Mouse (Mus musculus): ENCODE results near the gene Mamdc4. TPM values are rescaled to one million over a fixed set of nuclear protein-coding genes. Genes with fewer than 3 reads are reported as not detected.
A peak's percentile ranks its signal among the peaks of the same experiment; 100 is the strongest.

Mamdc4 gene
- polyA plus RNA-seq, 1 experiment = 0.36 TPM

- H3K27ac ChIP-seq (replicated peaks; ENCODE audit: low read depth, low read length) = peak overlapping the region; percentile 64
- H3K4me3 ChIP-seq (ENCODE audit: insufficient read depth, low read depth, low read length) = no peak overlapping the region
- H3K4me1 ChIP-seq (ENCODE audit: control insufficient read depth, insufficient read depth, insufficient read length, low read length) = peaks cover 12% of the 10 kb centered on the region
Observed at GRCm38 (mm10) chr2:25534178-25534865, 40.3 kb downstream of the Mamdc4 start.

GRCm38 (mm10) chr2:25533707-25534106, 40.9 kb downstream of the Mamdc4 start:
- Histone ChIP-seq H3K4me3 (ENCODE audit: insufficient read depth, low read depth, low read length) (no peak overlapping the region), H3K4me1 (ENCODE audit: control insufficient read depth, insufficient read depth, insufficient read length, low read length) (peaks cover 12% of the 10 kb centered on the region), H3K27ac (replicated peaks; ENCODE audit: low read depth, low read length) (peak overlapping the region; percentile 41)

GRCm38 (mm10) chr2:25526510-25527302, 47.9 kb downstream of the Mamdc4 start:
- Histone ChIP-seq H3K4me3 (ENCODE audit: insufficient read depth, low read depth, low read length) (no peak overlapping the region), H3K4me1 (ENCODE audit: control insufficient read depth, insufficient read depth, insufficient read length, low read length) (no peaks in the 10 kb centered on the region), H3K27ac (replicated peaks; ENCODE audit: low read depth, low read length) (no peak overlapping the region)

Other genes with a start within 250 kb of the Mamdc4 start
- gene Man1b1, start 242.5 kb downstream of the Mamdc4 start, polyA plus RNA-seq (2012; ENCODE audit: insufficient read depth, insufficient read length, missing spikeins) = 11.3 and 16.0 TPM in 2 replicates
- 11.1 and 15.0 TPM in 2 replicates for gene Dpp7, start 218.5 kb downstream of the Mamdc4 start, polyA plus RNA-seq (2012; ENCODE audit: insufficient read depth, insufficient read length, missing spikeins)
- gene Uap1l1, start 209.2 kb downstream of the Mamdc4 start, polyA plus RNA-seq (2012; ENCODE audit: insufficient read depth, insufficient read length, missing spikeins) = 6.1 and 9.1 TPM in 2 replicates
- gene Sapcd2, start 202.5 kb downstream of the Mamdc4 start, polyA plus RNA-seq (2012; ENCODE audit: insufficient read depth, insufficient read length, missing spikeins) = not detected in 2 replicates
- gene Entpd2, start 179.0 kb downstream of the Mamdc4 start, polyA plus RNA-seq (2012; ENCODE audit: insufficient read depth, insufficient read length, missing spikeins) = 11.3 and 18.4 TPM in 2 replicates
- 32.5 and 41.5 TPM in 2 replicates for gene Npdc1, start 175.5 kb downstream of the Mamdc4 start, polyA plus RNA-seq (2012; ENCODE audit: insufficient read depth, insufficient read length, missing spikeins)
- gene Fut7, start 151.6 kb downstream of the Mamdc4 start, polyA plus RNA-seq (2012; ENCODE audit: insufficient read depth, insufficient read length, missing spikeins) = not detected in 2 replicates
- gene Abca2, start 146.1 kb downstream of the Mamdc4 start, polyA plus RNA-seq (2012; ENCODE audit: insufficient read depth, insufficient read length, missing spikeins) = 30.0 and 52.4 TPM in 2 replicates
- gene Clic3, start 118.0 kb downstream of the Mamdc4 start, polyA plus RNA-seq (2012; ENCODE audit: insufficient read depth, insufficient read length, missing spikeins) = not detected in 2 replicates
- gene Paxx, start 113.8 kb downstream of the Mamdc4 start, polyA plus RNA-seq (2012; ENCODE audit: insufficient read depth, insufficient read length, missing spikeins) = 195 and 218 TPM in 2 replicates
- gene Ptgds, start 104.8 kb downstream of the Mamdc4 start, polyA plus RNA-seq (2012; ENCODE audit: insufficient read depth, insufficient read length, missing spikeins) = 15.2 and 46.8 TPM in 2 replicates
- not detected in 2 replicates for gene Lcn12, start 80.9 kb downstream of the Mamdc4 start, polyA plus RNA-seq (2012; ENCODE audit: insufficient read depth, insufficient read length, missing spikeins)
- gene Fbxw5, start 74.1 kb downstream of the Mamdc4 start, polyA plus RNA-seq (2012; ENCODE audit: insufficient read depth, insufficient read length, missing spikeins) = 41.1 and 47.3 TPM in 2 replicates
- 6.6 and 9.2 TPM in 2 replicates for gene C8g, start 73.1 kb downstream of the Mamdc4 start, polyA plus RNA-seq (2012; ENCODE audit: insufficient read depth, insufficient read length, missing spikeins)
- gene Traf2, start 27.9 kb downstream of the Mamdc4 start, polyA plus RNA-seq (2012; ENCODE audit: insufficient read depth, insufficient read length, missing spikeins) = 7.0 and 12.9 TPM in 2 replicates
- gene Edf1, start 17.0 kb downstream of the Mamdc4 start, polyA plus RNA-seq (2012; ENCODE audit: insufficient read depth, insufficient read length, missing spikeins) = 398 and 454 TPM in 2 replicates
- gene Phpt1, start 379 bp upstream of the Mamdc4 start, polyA plus RNA-seq (2012; ENCODE audit: insufficient read depth, insufficient read length, missing spikeins) = 70.7 and 86.8 TPM in 2 replicates
- 0.44 TPM in 1 of 2 replicates, not detected in the other for gene Ajm1, start 6.9 kb upstream of the Mamdc4 start, polyA plus RNA-seq (2012; ENCODE audit: insufficient read depth, insufficient read length, missing spikeins)
- 29.2 and 42.8 TPM in 2 replicates for gene Rabl6, start 33.7 kb upstream of the Mamdc4 start, polyA plus RNA-seq (2012; ENCODE audit: insufficient read depth, insufficient read length, missing spikeins)
- gene Ccdc183, start 42.8 kb upstream of the Mamdc4 start, polyA plus RNA-seq (2012; ENCODE audit: insufficient read depth, insufficient read length, missing spikeins) = not detected in 2 replicates
- 30.9 and 34.5 TPM in 2 replicates for gene Tmem141, start 47.2 kb upstream of the Mamdc4 start, polyA plus RNA-seq (2012; ENCODE audit: insufficient read depth, insufficient read length, missing spikeins)
- 6.3 and 7.8 TPM in 2 replicates for gene Fcna, start 53.2 kb upstream of the Mamdc4 start, polyA plus RNA-seq (2012; ENCODE audit: insufficient read depth, insufficient read length, missing spikeins)
- gene Lcn8, start 78.3 kb upstream of the Mamdc4 start, polyA plus RNA-seq (2012; ENCODE audit: insufficient read depth, insufficient read length, missing spikeins) = not detected in 2 replicates
- gene Lcn5, start 83.1 kb upstream of the Mamdc4 start, polyA plus RNA-seq (2012; ENCODE audit: insufficient read depth, insufficient read length, missing spikeins) = not detected in 2 replicates
- gene Lcn6, start 101.9 kb upstream of the Mamdc4 start, polyA plus RNA-seq (2012; ENCODE audit: insufficient read depth, insufficient read length, missing spikeins) = not detected in 2 replicates
- not detected in 2 replicates for gene Lcn10, start 107.9 kb upstream of the Mamdc4 start, polyA plus RNA-seq (2012; ENCODE audit: insufficient read depth, insufficient read length, missing spikeins)
- gene Obp2a, start 125.2 kb upstream of the Mamdc4 start, polyA plus RNA-seq (2012; ENCODE audit: insufficient read depth, insufficient read length, missing spikeins) = not detected in 2 replicates
- 20.2 and 26.5 TPM in 2 replicates for gene Bmyc, start 131.9 kb upstream of the Mamdc4 start, polyA plus RNA-seq (2012; ENCODE audit: insufficient read depth, insufficient read length, missing spikeins)
- not detected in 2 replicates for gene Obp2b, start 162.2 kb upstream of the Mamdc4 start, polyA plus RNA-seq (2012; ENCODE audit: insufficient read depth, insufficient read length, missing spikeins)
- not detected in 2 replicates for gene Lcn3, start 190.7 kb upstream of the Mamdc4 start, polyA plus RNA-seq (2012; ENCODE audit: insufficient read depth, insufficient read length, missing spikeins)
- not detected in 2 replicates for gene Lcn11, start 202.2 kb upstream of the Mamdc4 start, polyA plus RNA-seq (2012; ENCODE audit: insufficient read depth, insufficient read length, missing spikeins)
- gene Gm13539, start 207.4 kb upstream of the Mamdc4 start, polyA plus RNA-seq (2012; ENCODE audit: insufficient read depth, insufficient read length, missing spikeins) = not detected in 2 replicates
- not detected in 2 replicates for gene Glt6d1, start 241.0 kb upstream of the Mamdc4 start, polyA plus RNA-seq (2012; ENCODE audit: insufficient read depth, insufficient read length, missing spikeins)
- not detected in 2 replicates for gene Lcn9, start 248.3 kb upstream of the Mamdc4 start, polyA plus RNA-seq (2012; ENCODE audit: insufficient read depth, insufficient read length, missing spikeins)

All from brown adipose tissue, adult 24 weeks (tissue).